Mouse (Mus musculus): ENCODE data around the gene Metap1. TPM values are rescaled to one million over a fixed set of nuclear protein-coding genes. Genes with fewer than 3 reads are reported as not detected.
A peak's percentile ranks its signal among the peaks of the same experiment; 100 is the strongest.

Gene Metap1
- polyA plus RNA-seq, 1 experiment, result 0.97 TPM

GRCm38 (mm10) chr3:138461832-138462231 lies 27.5 kb downstream of the Metap1 start:
- Histone ChIP-seq H3K36me3 (ENCODE audit: control insufficient read depth) (peaks cover 97% of the 10 kb centered on the region), H3K4me1 (ENCODE audit: control insufficient read depth) (no peaks in the 10 kb centered on the region), H3K27me3 (ENCODE audit: control insufficient read depth) (no peaks in the 10 kb centered on the region), H3K4me3 (replicated peaks) (no peak overlapping the region), H3K9me3 (ENCODE audit: control insufficient read depth, low read length) (no peaks in the 10 kb centered on the region)
- TF ChIP-seq TAL1 (IDR thresholded peaks at IDR 0.05; ENCODE audit: low read length), result no peak
- no peak for TF ChIP-seq GATA1 (IDR thresholded peaks at IDR 0.05; ENCODE audit: low read length)

- no peak for TF ChIP-seq TAL1 (IDR thresholded peaks at IDR 0.05; ENCODE audit: low read length)
- Histone ChIP-seq H3K36me3 (ENCODE audit: control insufficient read depth) (peaks cover 97% of the 10 kb centered on the region), H3K9me3 (ENCODE audit: control insufficient read depth, low read length) (no peaks in the 10 kb centered on the region), H3K27me3 (ENCODE audit: control insufficient read depth) (no peaks in the 10 kb centered on the region), H3K4me3 (replicated peaks) (no peak overlapping the region), H3K4me1 (ENCODE audit: control insufficient read depth) (no peaks in the 10 kb centered on the region)
Observed at GRCm38 (mm10) chr3:138460260-138460659, 29.1 kb downstream of the Metap1 start.

GRCm38 (mm10) chr3:138458441-138458840 lies 30.9 kb downstream of the Metap1 start:
- TF ChIP-seq GATA1 (IDR thresholded peaks at IDR 0.05; ENCODE audit: low read length) (no peak), TAL1 (IDR thresholded peaks at IDR 0.05; ENCODE audit: low read length) (no peak)
- no peaks in the 10 kb centered on the region for H3K4me1 ChIP-seq (ENCODE audit: control insufficient read depth)
- H3K27me3 ChIP-seq (ENCODE audit: control insufficient read depth), result no peaks in the 10 kb centered on the region
- H3K36me3 ChIP-seq (ENCODE audit: control insufficient read depth), result peaks cover 98% of the 10 kb centered on the region
- H3K9me3 ChIP-seq (ENCODE audit: control insufficient read depth, low read length), result no peaks in the 10 kb centered on the region
- H3K4me3 ChIP-seq (replicated peaks), result no peak overlapping the region

- no peaks in the 10 kb centered on the region for H3K9me3 ChIP-seq (ENCODE audit: control insufficient read depth, low read length)
- TF ChIP-seq TAL1 (IDR thresholded peaks at IDR 0.05; ENCODE audit: low read length) (no peak), GATA1 (IDR thresholded peaks at IDR 0.05; ENCODE audit: low read length) (no peak)
- H3K4me3 ChIP-seq (replicated peaks), result no peak overlapping the region
- H3K4me1 ChIP-seq (ENCODE audit: control insufficient read depth), result no peaks in the 10 kb centered on the region
- no peaks in the 10 kb centered on the region for H3K27me3 ChIP-seq (ENCODE audit: control insufficient read depth)
- H3K36me3 ChIP-seq (ENCODE audit: control insufficient read depth), result peaks cover 92% of the 10 kb centered on the region
Observed at GRCm38 (mm10) chr3:138454711-138455435, 34.4 kb downstream of the Metap1 start.

- TF ChIP-seq GATA1 (IDR thresholded peaks at IDR 0.05; ENCODE audit: low read length) (no peak), TAL1 (IDR thresholded peaks at IDR 0.05; ENCODE audit: low read length) (no peak)
- Histone ChIP-seq H3K9me3 (ENCODE audit: control insufficient read depth, low read length) (no peaks in the 10 kb centered on the region), H3K36me3 (ENCODE audit: control insufficient read depth) (peaks cover 92% of the 10 kb centered on the region), H3K4me3 (replicated peaks) (no peak overlapping the region), H3K27me3 (ENCODE audit: control insufficient read depth) (no peaks in the 10 kb centered on the region), H3K4me1 (ENCODE audit: control insufficient read depth) (no peaks in the 10 kb centered on the region)
Observed at GRCm38 (mm10) chr3:138454234-138454633, 35.1 kb downstream of the Metap1 start.

- Histone ChIP-seq H3K27me3 (ENCODE audit: control insufficient read depth) (no peaks in the 10 kb centered on the region), H3K4me3 (replicated peaks) (no peak overlapping the region), H3K4me1 (ENCODE audit: control insufficient read depth) (no peaks in the 10 kb centered on the region), H3K9me3 (ENCODE audit: control insufficient read depth, low read length) (no peaks in the 10 kb centered on the region), H3K36me3 (ENCODE audit: control insufficient read depth) (peaks cover 89% of the 10 kb centered on the region)
- TF ChIP-seq GATA1 (IDR thresholded peaks at IDR 0.05; ENCODE audit: low read length) (no peak), TAL1 (IDR thresholded peaks at IDR 0.05; ENCODE audit: low read length) (no peak)
Observed at GRCm38 (mm10) chr3:138452169-138452568, 37.1 kb downstream of the Metap1 start.

GRCm38 (mm10) chr3:138448077-138448860 lies 41.0 kb downstream of the Metap1 start:
- TF ChIP-seq TAL1 (IDR thresholded peaks at IDR 0.05; ENCODE audit: low read length), result no peak
- TF ChIP-seq GATA1 (IDR thresholded peaks at IDR 0.05; ENCODE audit: low read length), result no peak
- Histone ChIP-seq H3K9me3 (ENCODE audit: control insufficient read depth, low read length) (no peaks in the 10 kb centered on the region), H3K36me3 (ENCODE audit: control insufficient read depth) (peaks cover 73% of the 10 kb centered on the region), H3K4me1 (ENCODE audit: control insufficient read depth) (peaks cover 12% of the 10 kb centered on the region), H3K27me3 (ENCODE audit: control insufficient read depth) (no peaks in the 10 kb centered on the region), H3K4me3 (replicated peaks) (no peak overlapping the region)

GRCm38 (mm10) chr3:138443465-138443771 lies 45.9 kb downstream of the Metap1 start:
- Histone ChIP-seq H3K36me3 (ENCODE audit: control insufficient read depth) (peaks cover 32% of the 10 kb centered on the region), H3K9me3 (ENCODE audit: control insufficient read depth, low read length) (no peaks in the 10 kb centered on the region), H3K4me3 (replicated peaks) (peak overlapping the region; percentile 94), H3K27me3 (ENCODE audit: control insufficient read depth) (no peaks in the 10 kb centered on the region), H3K4me1 (ENCODE audit: control insufficient read depth) (peaks cover 24% of the 10 kb centered on the region)
- TF ChIP-seq GATA1 (IDR thresholded peaks at IDR 0.05; ENCODE audit: low read length), result no peak
- TF ChIP-seq TAL1 (IDR thresholded peaks at IDR 0.05; ENCODE audit: low read length), result no peak

- no peaks in the 10 kb centered on the region for H3K27me3 ChIP-seq (ENCODE audit: control insufficient read depth)
- no peak for TF ChIP-seq GATA1 (IDR thresholded peaks at IDR 0.05; ENCODE audit: low read length)
- no peak for TF ChIP-seq TAL1 (IDR thresholded peaks at IDR 0.05; ENCODE audit: low read length)
- H3K36me3 ChIP-seq (ENCODE audit: control insufficient read depth), result peaks cover 26% of the 10 kb centered on the region
- H3K9me3 ChIP-seq (ENCODE audit: control insufficient read depth, low read length), result no peaks in the 10 kb centered on the region
- peak within 1 kb of the TSS; percentile 94 for H3K4me3 ChIP-seq (replicated peaks)
- peaks cover 24% of the 10 kb centered on the region for H3K4me1 ChIP-seq (ENCODE audit: control insufficient read depth)
Observed at GRCm38 (mm10) chr3:138442612-138443464, 46.5 kb downstream of the Metap1 start, which contains the start of gene Adh5. Adh5 (plus strand) TSS chr3:138443093.

Measured in erythroblast, embryonic 14.5 days (primary cell).